20 mouse cellular contexts compared by ENCODE assay signal in genomic region chr4:35169571-35170125, GRCm38 (mm10). TPM values are rescaled to one million over a fixed set of nuclear protein-coding genes. Genes with fewer than 3 reads are reported as not detected.
DNase-seq lines count a peak whose midpoint lies in the region; ATAC-seq and TF ChIP-seq lines count a peak whose summit lies in the region.
"Had no signal": no experiment of that assay in that cellular context is flagged by ENCODE, and none has a peak within 500 bp of the region (broad histone marks: within the 10 kb centered on the region; RNA-seq: fewer than 3 reads in every experiment).

No protein-coding gene starts in this region.

- H3K27me3 ChIP-seq in forebrain, embryonic 15.5 days = no peaks in the 10 kb centered on the region
- H3K27me3 ChIP-seq in forebrain, embryonic 13.5 days = no peaks in the 10 kb centered on the region
- H3K27me3 ChIP-seq in stomach, postnatal 0 days (ENCODE audit: control insufficient read depth, insufficient read depth, low read length) = no peaks in the 10 kb centered on the region
- H3K27me3 ChIP-seq: heart, embryonic 13.5 days; midbrain, embryonic 15.5 days had no signal

- H3K9me3 ChIP-seq in forebrain, embryonic 15.5 days = no peaks in the 10 kb centered on the region
- H3K9me3 ChIP-seq in forebrain, embryonic 13.5 days (replicated peaks) = no peaks in the 10 kb centered on the region
- no peaks in the 10 kb centered on the region for H3K9me3 ChIP-seq in stomach, postnatal 0 days (ENCODE audit: control insufficient read depth, low read length)
- H3K9me3 ChIP-seq: heart, embryonic 13.5 days; midbrain, embryonic 15.5 days had no signal

- no peak overlapping the region for H3K4me3 ChIP-seq in forebrain, embryonic 15.5 days
- no peak overlapping the region for H3K4me3 ChIP-seq in forebrain, embryonic 13.5 days
- H3K4me3 ChIP-seq in stomach, postnatal 0 days (ENCODE audit: low read depth, low read length) = no peak overlapping the region
- H3K4me3 ChIP-seq: heart, embryonic 13.5 days; midbrain, embryonic 15.5 days had no signal

- no peak overlapping the region for H3K9ac ChIP-seq in forebrain, embryonic 15.5 days (replicated peaks)
- H3K9ac ChIP-seq in forebrain, embryonic 13.5 days = no peak overlapping the region
- no peak overlapping the region for H3K9ac ChIP-seq in stomach, postnatal 0 days (ENCODE audit: low read length)
- H3K9ac ChIP-seq: heart, embryonic 13.5 days; midbrain, embryonic 15.5 days had no signal

- H3K4me2 ChIP-seq in forebrain, embryonic 15.5 days (replicated peaks) = no peak overlapping the region; the same call in 1 of the 2 replicates
- no peak overlapping the region for H3K4me2 ChIP-seq in forebrain, embryonic 13.5 days
- H3K4me2 ChIP-seq in stomach, postnatal 0 days (replicated peaks; ENCODE audit: low read depth) = peak overlapping the region; percentile 37; the same call in 1 of the 2 replicates
- H3K4me2 ChIP-seq: heart, embryonic 13.5 days; midbrain, embryonic 15.5 days had no signal

- 48% methylated on average over 13 of the region's 13 CpGs for WGBS in forebrain, embryonic 15.5 days
- 66% methylated on average over 13 of the region's 13 CpGs for WGBS in forebrain, embryonic 13.5 days
- WGBS in stomach, postnatal 0 days = 35% methylated on average over 13 of the region's 13 CpGs

- peak; percentile 24 for DNase-seq in left cerebral cortex, postnatal 4 days
- DNase-seq in left cerebral cortex, adult 8-10 months (ENCODE audit: low spot score in 2 of 2) = no peak
- peak; percentile 30 for DNase-seq in right cerebral cortex, postnatal 4 days
- no peak for DNase-seq in right cerebral cortex, postnatal 36 days (ENCODE audit: low spot score in 2 of 2)
- no peak for DNase-seq in stomach, postnatal 0 days (ENCODE audit: low spot score)
- DNase-seq in left cerebral cortex, postnatal 25 days (ENCODE audit: low spot score in 2 of 2) = no peak
- DNase-seq: adrenal gland, postnatal 14 days; cerebellum, postnatal 25 days; heart, postnatal 4 days; lung, postnatal 36 days; right cerebral cortex, postnatal 14 days; thymus, adult 18-20 months had no signal

- intact Hi-C loops in left cerebral cortex, postnatal 4 days (cut with DNase I) = no loop called here
- intact Hi-C loops in left cerebral cortex, postnatal 25 days (cut with DNase I) = no loop called here

- H3K36me3 ChIP-seq in forebrain, embryonic 15.5 days = no peaks in the 10 kb centered on the region
- H3K36me3 ChIP-seq in forebrain, embryonic 13.5 days (ENCODE audit: poor library complexity, severe bottlenecking) = no peaks in the 10 kb centered on the region
- H3K36me3 ChIP-seq in stomach, postnatal 0 days (ENCODE audit: control insufficient read depth, insufficient read depth, low read length) = no peaks in the 10 kb centered on the region
- H3K36me3 ChIP-seq: heart, embryonic 13.5 days; midbrain, embryonic 15.5 days had no signal

- no peak for TF ChIP-seq CTCF in stomach, postnatal 0 days (IDR thresholded peaks at IDR 0.05; ENCODE audit: low read depth)

- no peak for TF ChIP-seq EP300 in stomach, postnatal 0 days (optimal IDR thresholded peaks at IDR 0.05)

- H3K27ac ChIP-seq in forebrain, embryonic 15.5 days (replicated peaks) = no peak overlapping the region
- no peak overlapping the region for H3K27ac ChIP-seq in forebrain, embryonic 13.5 days
- H3K27ac ChIP-seq in stomach, postnatal 0 days (replicated peaks) = no peak overlapping the region
- H3K27ac ChIP-seq: heart, embryonic 13.5 days; midbrain, embryonic 15.5 days had no signal

- H3K4me1 ChIP-seq in forebrain, embryonic 15.5 days = peaks cover 7% of the 10 kb centered on the region
- H3K4me1 ChIP-seq in forebrain, embryonic 13.5 days = peaks cover 8% of the 10 kb centered on the region
- peaks cover 6% of the 10 kb centered on the region; the same call in 1 of the 2 replicates for H3K4me1 ChIP-seq in stomach, postnatal 0 days (replicated peaks; ENCODE audit: control insufficient read depth, insufficient read depth)
- H3K4me1 ChIP-seq: heart, embryonic 13.5 days; midbrain, embryonic 15.5 days had no signal

- 0 out of 2 replicates have a peak, but pooled peaks have one; percentile 16 for ATAC-seq in forebrain, embryonic 15.5 days (replicated peaks)
- no peak for ATAC-seq in forebrain, embryonic 13.5 days
- no peak for ATAC-seq in stomach, postnatal 0 days (ENCODE audit: low FRiP score, low TSS enrichment)
- ATAC-seq: midbrain, embryonic 15.5 days had no signal

RNA-seq across cellular contexts. Expression of gene Mob3b, which starts 12.4 kb away (rescaled TPM):
- polyA plus RNA-seq in forebrain, embryonic 15.5 days (2015; fragmentation: Nextera tagmentation; extraction: Ambion mirVana) = 5.6 and 7.2 TPM in 2 replicates
- 12.4 and 12.6 TPM in 2 replicates for polyA plus RNA-seq in forebrain, embryonic 13.5 days (2015; fragmentation: Nextera tagmentation; extraction: Ambion mirVana)
- total RNA-seq in left cerebral cortex, postnatal 4 days (2021) = 1 to 10 TPM; 4.3 to 5.9 TPM
- 1 to 10 TPM; 6.3 to 8.9 (median 7.7) TPM for total RNA-seq in left cerebral cortex, adult 8-10 months (2022)
- 15.0 and 16.9 TPM in 2 replicates for polyA plus RNA-seq in stomach, postnatal 0 days (2015; fragmentation: Nextera tagmentation; extraction: Ambion mirVana)
- total RNA-seq in left cerebral cortex, postnatal 25 days (2021) = 1 to 10 TPM; 4.6 to 6.8 TPM

RNA-seq across cellular contexts. Expression of gene Ifnk, which starts 17.8 kb away (rescaled TPM):
- polyA plus RNA-seq in forebrain, embryonic 15.5 days (2015; fragmentation: Nextera tagmentation; extraction: Ambion mirVana) = 0.22 TPM in 1 of 2 replicates, not detected in the other
- 0.30 TPM in 1 of 2 replicates, not detected in the other for polyA plus RNA-seq in forebrain, embryonic 13.5 days (2015; fragmentation: Nextera tagmentation; extraction: Ambion mirVana)
- not detected for total RNA-seq in left cerebral cortex, postnatal 4 days (2021)
- total RNA-seq in left cerebral cortex, adult 8-10 months (2022) = not detected
- 0.16 TPM in 1 of 2 replicates, not detected in the other for polyA plus RNA-seq in stomach, postnatal 0 days (2015; fragmentation: Nextera tagmentation; extraction: Ambion mirVana)
- total RNA-seq in left cerebral cortex, postnatal 25 days (2021) = not detected
- total RNA-seq: adrenal gland, postnatal 14 days; granulocyte monocyte progenitor cell, adult 5-6 weeks; heart, postnatal 4 days; layer of hippocampus, adult 8-10 months; liver, adult 2 months had no signal
- polyA plus RNA-seq: C2C12; heart, embryonic 13.5 days; liver, adult 2 months; midbrain, embryonic 15.5 days had no signal

RNA-seq across cellular contexts. Expression of gene C9orf72, which starts 56.3 kb away (rescaled TPM):
- polyA plus RNA-seq in forebrain, embryonic 15.5 days (2015; fragmentation: Nextera tagmentation; extraction: Ambion mirVana) = 41.2 and 45.2 TPM in 2 replicates
- polyA plus RNA-seq in forebrain, embryonic 13.5 days (2015; fragmentation: Nextera tagmentation; extraction: Ambion mirVana) = 32.9 and 35.4 TPM in 2 replicates
- 10 to 100 TPM; 44.3 to 47.0 TPM for total RNA-seq in left cerebral cortex, postnatal 4 days (2021)
- 10 to 100 TPM; 23.3 to 27.3 (median 25.7) TPM for total RNA-seq in left cerebral cortex, adult 8-10 months (2022)
- polyA plus RNA-seq in stomach, postnatal 0 days (2015; fragmentation: Nextera tagmentation; extraction: Ambion mirVana) = 7.2 and 7.6 TPM in 2 replicates
- total RNA-seq in left cerebral cortex, postnatal 25 days (2021) = 10 to 100 TPM; 25.5 to 26.7 TPM

Comparison
In these comparisons a context has a peak if more than half of its experiments do, and no peak if none do; other contexts are left out.
1. DNase-seq: peak in left cerebral cortex, postnatal 4 days (single experiment) and right cerebral cortex, postnatal 4 days (single experiment); none in left cerebral cortex, adult 8-10 months (0 of 2), right cerebral cortex, postnatal 36 days (0 of 2), stomach, postnatal 0 days (single experiment) and left cerebral cortex, postnatal 25 days (0 of 2).